Mouse (Mus musculus) heart, adult 18-20 months (tissue): ENCODE data around the gene Gm49373. TPM values are rescaled to one million over a fixed set of nuclear protein-coding genes. Genes with fewer than 3 reads are reported as not detected.
A peak's percentile ranks its signal among the peaks of the same experiment; 100 is the strongest.

Source experiments
- DNase-seq, 2 experiments: peaks; one replicate each; pipeline ENCODE4 v3.0.0; 2021 to 2022; ENCODE audit warnings: mixed read lengths in 1 of 2
- microRNA-seq, 2 experiments: library from miRNA; unstranded; fragments of <30 nt; microRNA quantifications; one replicate each; pipeline ENCODE4 v1.2.0; 2022
- total RNA-seq, 2 experiments: library from RNA; stranded (reverse); gene quantifications; 2 replicates each; pipeline ENCODE4 v1.2.3; 2021

The Gm49373 gene
- total RNA-seq, 2 experiments from 2014 or later, result 0.30 to 0.33 TPM

DNA sequence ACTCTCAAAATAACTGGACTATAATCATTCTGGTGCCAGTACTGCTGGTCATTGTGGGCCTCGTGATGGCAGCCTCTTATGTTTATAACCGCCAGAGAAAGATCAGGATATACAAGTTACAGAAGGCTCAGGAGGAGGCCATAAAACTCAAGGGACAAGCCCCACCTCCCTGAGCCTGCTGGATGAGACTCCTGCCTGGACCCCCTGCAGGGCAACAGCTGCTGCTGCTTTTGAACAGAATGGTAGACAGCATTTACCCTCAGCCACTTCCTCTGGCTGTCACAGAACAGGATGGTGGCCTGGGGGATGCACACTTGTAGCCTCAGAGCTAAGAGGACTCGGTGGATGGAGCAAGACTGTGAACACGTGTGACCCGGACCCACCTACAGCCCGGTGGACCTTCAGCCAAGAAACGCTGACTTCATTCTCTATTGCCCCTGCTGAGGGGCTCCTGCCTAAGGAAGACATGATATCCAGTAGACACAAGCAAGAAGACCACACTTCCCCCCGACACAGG lies 45.1 kb downstream of the Gm49373 start:
- no peak for DNase-seq

DNA sequence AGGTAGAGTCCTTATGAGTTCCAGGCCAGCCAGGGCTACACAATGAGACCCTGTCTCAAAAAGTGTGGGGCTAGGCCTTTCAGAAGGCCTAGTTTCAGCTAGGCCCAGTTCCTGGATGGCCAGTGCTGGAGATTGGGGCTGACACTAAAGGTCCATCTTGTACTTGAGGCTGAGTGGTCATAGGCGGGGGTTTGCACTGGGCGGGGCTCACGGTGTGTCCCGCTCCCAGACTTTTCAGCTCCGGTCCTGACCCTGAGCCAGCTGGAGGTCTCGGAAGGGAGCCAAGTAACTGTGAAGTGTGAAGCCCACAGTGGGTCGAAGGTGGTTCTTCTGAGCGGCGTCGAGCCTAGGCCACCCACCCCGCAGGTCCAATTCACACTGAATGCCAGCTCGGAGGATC lies 46.0 kb downstream of the Gm49373 start:
- no peak for DNase-seq

DNA sequence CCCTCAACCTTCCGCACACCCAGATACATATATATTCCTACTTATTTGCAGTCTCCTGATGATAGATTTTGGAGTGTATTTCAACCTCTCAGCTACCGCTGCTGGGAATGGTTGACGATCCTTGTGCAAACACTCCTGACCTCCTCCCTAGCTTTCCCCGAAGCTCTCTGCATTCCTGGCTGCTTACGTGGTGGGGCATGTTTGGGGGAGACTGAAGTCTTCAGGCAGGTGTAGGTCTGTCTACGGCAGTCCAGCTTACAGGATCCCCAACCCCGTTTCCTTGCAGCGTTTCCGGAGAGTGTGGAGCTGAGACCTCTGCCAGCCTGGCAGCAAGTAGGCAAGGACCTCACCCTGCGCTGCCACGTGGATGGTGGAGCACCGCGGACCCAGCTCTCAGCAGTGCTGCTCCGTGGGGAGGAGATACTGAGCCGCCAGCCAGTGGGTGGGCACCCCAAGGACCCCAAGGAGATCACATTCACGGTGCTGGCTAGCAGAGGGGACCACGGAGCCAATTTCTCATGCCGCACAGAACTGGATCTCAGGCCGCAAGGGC lies 47.6 kb downstream of the Gm49373 start:
- no peak for DNase-seq

DNA sequence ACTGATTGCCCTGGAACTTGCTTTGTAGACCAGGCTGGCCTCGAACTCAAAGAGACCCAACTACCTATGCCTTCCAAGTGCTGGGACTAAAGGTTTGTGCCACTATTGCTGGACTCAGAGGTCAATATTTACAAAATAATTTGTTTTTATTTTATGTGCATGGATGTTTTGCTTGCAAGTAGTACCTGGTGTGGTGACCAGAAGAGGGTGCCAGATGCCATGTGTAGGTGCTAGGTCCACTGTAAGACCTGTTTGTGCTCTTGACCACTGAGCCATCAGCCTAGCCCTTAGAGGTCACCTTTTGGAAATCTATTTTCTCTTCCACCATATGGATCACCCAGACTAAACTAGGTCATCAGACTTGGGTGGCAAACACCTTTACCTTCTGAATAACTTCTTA lies 50.2 kb downstream of the Gm49373 start:
- no peak for DNase-seq

DNA sequence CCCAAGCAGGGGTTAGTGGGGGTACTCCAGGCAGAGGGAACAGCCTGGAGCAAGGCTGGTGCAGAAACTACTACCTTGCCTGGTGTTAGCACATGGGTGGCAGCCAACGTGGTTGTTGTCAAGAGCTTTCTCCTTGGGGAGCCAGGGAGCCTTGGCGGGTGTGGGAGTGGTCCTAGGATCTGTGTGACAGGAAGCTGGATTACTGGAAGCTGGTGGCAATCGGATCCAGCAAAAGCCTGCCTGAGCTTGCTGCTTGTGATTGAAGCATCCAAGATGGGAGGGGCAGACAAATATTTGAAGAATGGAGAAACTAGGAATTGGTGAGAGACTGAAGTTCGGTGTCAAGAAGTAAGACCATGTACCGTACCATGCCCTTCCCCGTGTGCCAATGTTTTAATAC lies 50.6 kb downstream of the Gm49373 start:
- DNase-seq, result no peak

DNA sequence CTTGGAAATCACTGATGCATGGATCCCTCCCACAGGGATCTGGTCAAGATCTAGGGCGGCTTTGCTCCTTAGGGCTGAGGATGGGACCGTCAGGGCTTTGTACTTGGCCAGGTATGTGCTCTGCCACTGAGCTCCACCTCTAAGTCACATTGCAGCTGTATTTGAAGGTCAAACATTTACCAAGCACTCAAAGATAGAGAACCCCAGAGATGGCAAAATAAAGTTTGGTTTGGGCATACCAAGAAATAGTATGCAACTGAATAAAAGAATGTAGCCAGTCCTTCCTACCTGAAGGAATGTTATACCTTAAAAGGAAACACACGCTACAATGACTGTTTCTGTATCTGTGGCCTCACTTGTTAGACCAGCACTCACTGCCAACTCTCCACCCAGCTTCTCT lies 51.5 kb downstream of the Gm49373 start:
- DNase-seq, result no peak

DNA sequence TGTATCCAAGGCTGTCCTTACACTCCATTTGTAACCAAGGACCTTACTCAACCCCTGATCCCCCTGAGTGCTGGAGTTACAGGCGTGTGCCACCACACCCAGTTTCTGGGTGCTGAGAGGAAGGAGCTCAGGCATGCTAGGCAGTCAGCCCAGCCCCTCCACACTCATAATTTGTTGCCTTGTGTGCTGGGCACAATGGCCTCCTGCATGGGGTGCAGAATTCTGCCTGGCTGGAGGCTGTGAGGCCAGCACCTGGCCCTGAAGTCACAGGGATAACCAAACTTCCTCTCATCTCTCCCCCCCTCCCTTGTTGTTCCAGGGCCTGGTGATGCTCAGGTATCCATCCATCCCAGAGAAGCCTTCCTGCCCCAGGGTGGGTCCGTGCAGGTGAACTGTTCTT lies 54.3 kb downstream of the Gm49373 start:
- no peak for DNase-seq

DNA sequence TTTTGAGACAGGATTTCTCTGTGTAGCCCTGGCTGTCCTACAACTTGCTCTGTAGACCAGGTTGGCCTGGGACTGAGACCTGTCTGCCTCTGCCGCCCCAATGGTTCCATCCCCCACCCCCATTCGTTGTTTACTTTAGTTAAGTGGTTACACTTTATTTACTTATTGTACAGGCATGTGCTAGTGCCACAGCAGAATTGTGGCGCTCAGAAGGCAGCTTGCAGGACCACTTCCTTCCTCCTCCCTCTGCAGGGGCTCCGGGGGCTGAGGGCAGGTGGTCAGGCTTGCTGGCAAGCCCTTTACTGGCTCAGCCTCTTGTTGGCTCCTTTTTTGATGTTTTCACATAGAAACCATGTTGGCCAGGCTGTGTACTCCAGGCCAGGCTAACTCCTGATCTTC lies 55.7 kb downstream of the Gm49373 start:
- no peak for DNase-seq

DNA sequence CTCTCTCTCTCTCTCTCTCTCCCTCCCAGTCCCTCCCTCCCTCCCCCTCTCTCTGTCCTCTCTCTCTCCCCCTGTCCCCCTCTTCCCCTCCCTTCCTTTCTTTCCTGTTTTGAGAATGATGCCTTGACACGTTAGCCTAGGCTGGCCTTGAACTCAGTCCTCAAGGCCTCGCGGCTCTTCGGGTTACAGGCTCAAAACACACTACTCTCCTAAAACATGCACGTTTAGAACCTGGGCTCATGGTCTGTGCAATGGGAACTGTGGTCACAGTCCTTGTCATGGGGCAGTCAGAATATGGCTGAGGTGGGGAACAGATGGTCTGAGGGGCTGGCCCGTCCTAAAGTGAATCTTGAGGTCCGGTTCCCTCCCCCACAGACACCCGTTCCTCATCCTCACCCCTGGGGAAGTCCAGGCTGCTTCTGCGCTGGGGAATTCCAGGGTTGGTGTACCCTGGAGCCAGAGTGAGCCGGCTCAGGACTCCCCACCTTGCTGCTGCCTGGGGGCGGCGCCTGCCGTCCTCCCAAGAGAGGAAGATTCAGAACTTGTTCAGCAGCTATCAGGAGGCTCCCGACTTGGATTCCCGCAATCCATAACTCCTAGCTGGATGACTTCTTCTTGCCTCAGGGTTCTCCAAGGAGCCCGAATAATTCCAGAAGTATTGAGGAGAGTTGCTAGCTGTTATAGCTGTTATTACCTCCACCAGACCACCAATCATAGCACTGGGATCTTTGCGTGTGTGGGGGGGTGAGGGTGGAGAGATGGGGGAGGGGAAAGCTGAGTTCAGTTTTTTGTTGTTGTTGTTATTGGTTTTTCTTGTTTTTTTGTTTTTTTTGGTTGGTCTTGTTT lies 56.3 kb downstream of the Gm49373 start:
- DNase-seq, result peak; percentile 45 to 56

DNA sequence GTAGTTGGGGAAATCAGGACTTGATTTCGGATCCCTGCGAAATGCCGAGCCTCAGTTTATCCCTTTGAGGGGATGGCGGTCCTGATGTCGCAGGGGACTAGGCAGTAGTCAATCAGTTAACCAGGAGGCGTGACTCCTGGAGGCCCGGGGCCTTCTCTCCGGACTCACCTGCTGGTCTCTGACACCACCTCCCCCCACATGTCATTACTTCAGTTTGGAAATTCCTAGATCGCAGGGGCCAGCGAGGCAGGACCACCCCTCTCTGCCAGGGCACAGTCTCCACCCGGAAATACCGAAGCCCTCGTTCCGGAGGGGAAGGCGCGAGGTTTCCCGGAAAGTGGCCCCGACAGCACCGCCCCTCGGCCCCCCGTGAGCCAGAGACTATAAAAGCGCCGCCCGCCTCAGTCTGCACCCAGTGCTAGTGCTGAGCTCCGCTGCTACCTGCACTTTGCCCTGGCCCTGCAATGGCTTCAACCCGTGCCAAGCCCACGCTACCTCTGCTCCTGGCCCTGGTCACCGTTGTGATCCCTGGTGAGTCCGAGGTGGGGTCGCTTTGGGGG lies 57.2 kb downstream of the Gm49373 start, which contains the start of gene Icam1:
Gene Icam1 (plus strand): TSS at position 415 of the 560 bp plus-strand sequence.
- peak; percentile 84 to 86 for DNase-seq

DNA sequence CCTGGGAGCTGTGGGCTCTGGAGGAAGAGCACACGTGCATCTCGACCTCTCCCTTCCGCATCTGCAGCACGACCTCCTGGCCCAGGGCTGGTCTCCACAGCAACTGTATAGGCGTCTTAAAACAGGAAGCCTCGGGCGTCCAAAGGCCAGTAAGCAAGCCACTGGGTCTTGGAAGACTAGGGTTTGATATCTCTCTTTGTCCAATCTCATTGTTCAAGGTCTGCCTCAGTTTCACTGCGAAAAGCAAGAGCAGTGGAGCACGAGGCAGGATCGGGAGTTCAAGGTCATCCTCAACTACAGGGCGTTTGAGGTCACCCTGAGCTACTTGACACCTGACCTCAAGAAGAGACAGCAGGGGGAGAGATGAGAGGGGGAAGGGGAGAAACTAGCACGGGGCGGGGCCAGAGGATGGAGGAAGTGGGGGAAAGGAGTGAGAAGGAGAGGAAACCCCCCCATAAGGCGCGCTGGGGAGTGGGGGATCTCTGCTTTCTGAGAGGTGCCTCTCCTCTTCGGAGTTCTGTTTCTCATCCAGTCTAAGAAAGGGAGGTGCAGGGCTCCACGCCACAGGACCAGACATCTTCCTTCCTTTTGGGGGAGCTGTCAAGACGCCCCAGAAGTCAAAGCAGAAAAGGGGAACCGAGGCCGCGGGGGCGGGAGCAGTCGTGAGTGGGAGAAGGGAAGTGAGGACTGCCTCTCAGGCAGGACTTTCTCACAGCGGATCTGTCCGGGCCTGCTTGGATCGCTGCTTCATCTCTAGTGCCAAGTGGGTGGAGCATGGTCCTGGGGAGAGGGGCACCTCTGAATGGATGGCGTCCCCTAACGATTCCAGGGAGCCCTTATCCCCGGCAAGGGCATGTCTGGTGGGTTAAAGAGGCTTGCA lies 58.0 kb downstream of the Gm49373 start:
- DNase-seq, result peak; percentile 84 to 89

Small RNA genes lying within 50 kb of the gene (microRNA-seq; reads per million reads assigned to microRNA genes)
- gene Mir1900, result 0 reads per million in 2 experiments
- 0 reads per million in 2 experiments for gene Mir7082

Other genes with a start within 250 kb of the Gm49373 start
- 1 to 10 TPM; 3.9 to 4.0 TPM for gene A230050P20Rik, start 204.5 kb downstream of the Gm49373 start, total RNA-seq
- 1 to 10 TPM; 4.3 to 4.4 TPM for gene Angptl6, start 193.4 kb downstream of the Gm49373 start, total RNA-seq
- gene Ppan, start 184.9 kb downstream of the Gm49373 start, total RNA-seq, result 1 to 10 TPM; 5.5 to 7.4 TPM
- gene Eif3g, start 174.5 kb downstream of the Gm49373 start, total RNA-seq, result 100 to 1,000 TPM; 114 to 116 TPM
- gene Dnmt1, start 113.2 kb downstream of the Gm49373 start, total RNA-seq, result 10 to 100 TPM; 10.3 to 12.6 TPM
- gene S1pr2, start 96.3 kb downstream of the Gm49373 start, total RNA-seq, result 1 to 10 TPM; 1.4 to 2.0 TPM
- 100 to 1,000 TPM; 130 to 138 TPM for gene Mrpl4, start 70.4 kb downstream of the Gm49373 start, total RNA-seq
- gene Icam1, start 57.1 kb downstream of the Gm49373 start, total RNA-seq, result 1 to 10 TPM; 8.7 to 9.1 TPM
- 1 to 10 TPM; 1.2 to 1.3 TPM for gene Icam4, start 43.7 kb downstream of the Gm49373 start, total RNA-seq
- not detected for gene Icam5, start 41.0 kb downstream of the Gm49373 start, total RNA-seq
- not detected for gene Zglp1, start 6.0 kb downstream of the Gm49373 start, total RNA-seq
- gene Fdx1l, start 518 bp upstream of the Gm49373 start, total RNA-seq, result 10 to 100 TPM; 39.1 to 48.3 TPM
- gene Gm38431, start 18.9 kb upstream of the Gm49373 start, total RNA-seq, result under 1 TPM; 0.27 to 0.31 TPM
- gene Raver1, start 18.9 kb upstream of the Gm49373 start, total RNA-seq, result 10 to 100 TPM; 22.5 to 23.9 TPM
- gene Tyk2, start 58.1 kb upstream of the Gm49373 start, total RNA-seq, result 10 to 100 TPM in 1 of 2 experiments, 1 to 10 TPM in 1; 8.0 to 10.3 TPM
- gene Cdc37, start 76.9 kb upstream of the Gm49373 start, total RNA-seq, result 100 to 1,000 TPM; 160 to 168 TPM
- 10 to 100 TPM; 52.5 to 59.1 TPM for gene Pde4a, start 92.6 kb upstream of the Gm49373 start, total RNA-seq
- gene Keap1, start 166.3 kb upstream of the Gm49373 start, total RNA-seq, result 10 to 100 TPM; 43.1 to 44.5 TPM
- gene S1pr5, start 175.3 kb upstream of the Gm49373 start, total RNA-seq, result 1 to 10 TPM in 1 of 2 experiments, under 1 TPM in 1; 0.89 to 1.5 TPM
- 100 to 1,000 TPM in 1 of 2 experiments, 10 to 100 TPM in 1; 82.0 to 101 TPM for gene Atg4d, start 192.2 kb upstream of the Gm49373 start, total RNA-seq
- 10 to 100 TPM; 10.6 to 17.2 TPM for gene Kri1, start 214.9 kb upstream of the Gm49373 start, total RNA-seq
- gene Cdkn2d, start 218.3 kb upstream of the Gm49373 start, total RNA-seq, result 10 to 100 TPM; 14.3 to 15.9 TPM
- gene Ap1m2, start 239.2 kb upstream of the Gm49373 start, total RNA-seq, result not detected
- 10 to 100 TPM; 74.0 to 81.4 TPM for gene Slc44a2, start 247.6 kb upstream of the Gm49373 start, total RNA-seq